Mouse (Mus musculus) olfactory bulb, adult 2 months (tissue): ENCODE results near the gene Olfr1440. TPM values are rescaled to one million over a fixed set of nuclear protein-coding genes. Genes with fewer than 3 reads are reported as not detected.

ENCODE experiments used
- H3K27ac ChIP-seq: fragments of 200-500 bp; 2 replicates; pipeline ENCODE4 v1.5.1; 2012; ENCODE audit warnings: low read depth, low read length; ENCODE audit not compliant: insufficient read depth
- H3K4me1 ChIP-seq: fragments of 200-500 bp; 2 replicates; pipeline ENCODE4 v1.6.1; 2012; ENCODE audit warnings: low read length; ENCODE audit not compliant: control insufficient read depth, insufficient read depth
- H3K4me3 ChIP-seq: fragments of 200-500 bp; 2 replicates; pipeline ENCODE4 v1.5.1; 2012; ENCODE audit warnings: mild to moderate bottlenecking, low read depth, low read length, moderate library complexity; ENCODE audit not compliant: insufficient read depth
- CTCF ChIP-seq: fragments of 200-500 bp; IDR thresholded peaks from 2 replicates; pipeline ENCODE4 v1.5.1; 2012; ENCODE audit warnings: low read depth, mild to moderate bottlenecking, low read length, moderate library complexity; ENCODE audit not compliant: insufficient read depth
- POLR2A ChIP-seq: fragments of 200-500 bp; IDR thresholded peaks from 2 replicates; pipeline ENCODE4 v1.6.1; 2012; ENCODE audit warnings: mild to moderate bottlenecking, low read depth, low read length, moderate library complexity; ENCODE audit not compliant: insufficient read depth
- WGBS: fragments of 180-500 bp; shearing (Covaris S2); methylation state at CpG from one replicate; pipeline ENCODE4 v1.1.7; 2018; 5-methylcytosine and 5-hydroxymethylcytosine counted together
- polyA plus RNA-seq: library from polyadenylated mRNA; stranded (reverse); fragments of >200 nt; gene quantifications from 2 replicates; pipeline ENCODE4 v1.2.4, GENCODE M21; 2012; ENCODE audit warnings: low replicate concordance; ENCODE audit not compliant: missing spikeins, insufficient read depth, insufficient read length

Olfr1440 gene
- polyA plus RNA-seq, 1 experiment = not detected

DNA sequence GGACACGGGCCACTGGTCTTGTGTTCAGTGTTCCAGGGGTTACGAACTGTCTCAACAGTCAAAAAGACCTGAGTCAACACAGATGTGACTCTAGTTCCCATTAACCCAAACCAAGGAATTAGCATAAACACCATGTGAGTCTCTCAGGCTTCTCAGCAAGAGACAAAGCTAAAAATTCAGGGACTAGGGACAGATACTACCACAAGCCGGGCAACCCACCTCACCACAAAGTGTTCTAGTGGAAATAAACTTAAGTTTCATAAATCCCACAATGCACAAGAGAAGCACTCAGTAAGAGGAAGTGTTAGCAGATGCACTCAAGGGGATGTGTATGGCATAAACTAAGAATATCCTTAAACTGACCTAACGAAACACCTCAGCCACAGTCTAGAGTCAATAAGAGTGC is 47.9 kb downstream of the Olfr1440 start:
- no peak for TF ChIP-seq CTCF
- no peaks in the 10 kb centered on the region for H3K4me1 ChIP-seq
- H3K4me3 ChIP-seq = no peak overlapping the region
- no peak overlapping the region for H3K27ac ChIP-seq
- WGBS = 89% methylated on average over 4 of the region's 4 CpGs

- WGBS = 77% methylated on average over 4 of the region's 4 CpGs
- H3K27ac ChIP-seq = no peak overlapping the region
- TF ChIP-seq POLR2A (no peak), CTCF (no peak)
- H3K4me1 ChIP-seq = no peaks in the 10 kb centered on the region
- no peak overlapping the region for H3K4me3 ChIP-seq
Measured at GRCm38 (mm10) chr19:12435750-12436524, 48.9 kb downstream of the Olfr1440 start.

DNA sequence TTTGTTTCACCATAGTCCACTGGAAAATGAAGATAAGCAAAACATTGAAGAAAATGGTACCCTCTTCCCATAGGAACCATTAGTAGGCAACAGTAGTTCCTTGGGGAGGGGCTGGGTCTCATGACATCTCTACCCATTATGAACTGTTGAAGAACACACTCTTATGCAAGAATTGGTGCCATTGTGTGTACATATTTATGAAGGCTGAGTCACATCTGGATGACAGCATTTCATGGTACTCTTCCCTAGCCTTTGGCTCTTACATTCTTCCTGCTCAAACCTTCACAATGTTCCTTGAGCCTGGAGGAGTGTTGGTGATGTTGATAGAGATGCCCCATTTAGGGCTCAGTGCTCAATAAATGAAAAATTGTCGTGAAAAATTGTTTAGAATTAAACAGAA is 52.5 kb downstream of the Olfr1440 start:
- WGBS = 43% methylated on average over 1 of the region's 1 CpGs
- no peaks in the 10 kb centered on the region for H3K4me1 ChIP-seq

DNA sequence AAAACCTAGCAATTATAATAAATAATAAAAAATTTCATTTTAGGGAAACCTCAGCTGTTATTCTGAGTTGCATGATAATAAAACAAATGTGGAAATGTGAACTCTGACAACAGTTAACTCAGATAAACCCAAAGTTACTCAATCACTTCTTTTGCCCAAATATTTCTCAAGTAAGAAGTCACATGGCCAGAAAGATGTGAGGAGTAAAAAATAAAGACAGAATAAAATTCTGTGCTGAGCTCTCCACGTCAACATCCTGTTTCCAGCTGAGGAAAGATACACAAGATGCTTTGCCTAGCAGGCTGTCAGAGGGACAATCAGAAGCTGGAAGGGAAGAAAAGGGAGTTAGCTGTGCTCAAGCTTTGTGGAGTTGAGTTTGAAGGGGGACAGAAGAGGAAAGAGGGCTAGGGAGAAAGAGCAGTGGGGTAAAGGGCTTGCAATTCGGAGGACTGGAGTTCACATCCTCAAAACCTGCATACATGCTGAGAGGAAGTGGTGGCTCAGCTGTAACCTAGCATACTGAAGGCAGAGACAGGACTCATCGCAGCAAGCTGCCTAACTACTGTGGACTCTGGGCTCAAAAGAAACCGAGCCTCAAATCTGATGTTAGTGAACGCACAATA is 53.1 kb downstream of the Olfr1440 start:
- H3K4me3 ChIP-seq = no peak overlapping the region
- no peaks in the 10 kb centered on the region for H3K4me1 ChIP-seq
- TF ChIP-seq CTCF (no peak), POLR2A (no peak)
- H3K27ac ChIP-seq = no peak overlapping the region
- 56% methylated on average over 5 of the region's 5 CpGs for WGBS

More for the DNA sequence above, 52.5 kb downstream of the Olfr1440 start:
- H3K27ac ChIP-seq = no peak overlapping the region
- no peak overlapping the region for H3K4me3 ChIP-seq
- no peak for TF ChIP-seq POLR2A
- no peak for TF ChIP-seq CTCF

GRCm38 (mm10) chr19:12442560-12442959 is 55.5 kb downstream of the Olfr1440 start:
- no peak overlapping the region for H3K27ac ChIP-seq
- H3K4me1 ChIP-seq = no peaks in the 10 kb centered on the region
- TF ChIP-seq CTCF (no peak), POLR2A (no peak)
- WGBS = 76% methylated on average over 4 of the region's 4 CpGs
- no peak overlapping the region for H3K4me3 ChIP-seq

GRCm38 (mm10) chr19:12445014-12445413 is 57.9 kb downstream of the Olfr1440 start:
- no peak overlapping the region for H3K4me3 ChIP-seq
- H3K4me1 ChIP-seq = no peaks in the 10 kb centered on the region
- TF ChIP-seq POLR2A (no peak), CTCF (no peak)
- no peak overlapping the region for H3K27ac ChIP-seq
- 85% methylated on average over 3 of the region's 3 CpGs for WGBS

Other genes starting within 250 kb of the Olfr1440 start
- not detected in 2 replicates for gene Olfr1555-ps1, start 217.2 kb upstream of the Olfr1440 start, polyA plus RNA-seq
- gene Olfr1431, start 186.6 kb upstream of the Olfr1440 start, polyA plus RNA-seq = not detected in 2 replicates
- gene Olfr1432, start 154.7 kb upstream of the Olfr1440 start, polyA plus RNA-seq = not detected in 2 replicates
- not detected in 2 replicates for gene Olfr262, start 145.6 kb upstream of the Olfr1440 start, polyA plus RNA-seq
- not detected in 2 replicates for gene Olfr235, start 126.2 kb upstream of the Olfr1440 start, polyA plus RNA-seq
- gene Olfr1434, start 107.4 kb upstream of the Olfr1440 start, polyA plus RNA-seq = not detected in 2 replicates
- not detected in 2 replicates for gene Olfr1436, start 88.1 kb upstream of the Olfr1440 start, polyA plus RNA-seq
- not detected in 2 replicates for gene Olfr1437, start 62.2 kb upstream of the Olfr1440 start, polyA plus RNA-seq
- gene Olfr1438-ps1, start 51.4 kb upstream of the Olfr1440 start, polyA plus RNA-seq = not detected in 2 replicates
- gene Olfr1441, start 30.2 kb downstream of the Olfr1440 start, polyA plus RNA-seq = not detected in 2 replicates
- not detected in 2 replicates for gene Pfpl, start 40.6 kb downstream of the Olfr1440 start, polyA plus RNA-seq
- not detected in 2 replicates for gene Mpeg1, start 73.5 kb downstream of the Olfr1440 start, polyA plus RNA-seq
- gene Dtx4, start 114.2 kb downstream of the Olfr1440 start, polyA plus RNA-seq = not detected in 2 replicates
- not detected in 2 replicates for gene Fam111a, start 158.5 kb downstream of the Olfr1440 start, polyA plus RNA-seq
- gene Gm4952, start 212.7 kb downstream of the Olfr1440 start, polyA plus RNA-seq = not detected in 2 replicates
- not detected in 2 replicates for gene Glyat, start 246.0 kb downstream of the Olfr1440 start, polyA plus RNA-seq